Mouse (Mus musculus): ENCODE results near the gene Rnf168. TPM values are rescaled to one million over a fixed set of nuclear protein-coding genes. Genes with fewer than 3 reads are reported as not detected.
"Not testable (repeated sequence)": the region's sequence is repeated elsewhere in the genome, so short reads cannot be mapped to it uniquely, and the experiment has no call there.

Rnf168 gene
- polyA plus RNA-seq, 1 experiment from 2014 or later: 22.0 TPM

DNA sequence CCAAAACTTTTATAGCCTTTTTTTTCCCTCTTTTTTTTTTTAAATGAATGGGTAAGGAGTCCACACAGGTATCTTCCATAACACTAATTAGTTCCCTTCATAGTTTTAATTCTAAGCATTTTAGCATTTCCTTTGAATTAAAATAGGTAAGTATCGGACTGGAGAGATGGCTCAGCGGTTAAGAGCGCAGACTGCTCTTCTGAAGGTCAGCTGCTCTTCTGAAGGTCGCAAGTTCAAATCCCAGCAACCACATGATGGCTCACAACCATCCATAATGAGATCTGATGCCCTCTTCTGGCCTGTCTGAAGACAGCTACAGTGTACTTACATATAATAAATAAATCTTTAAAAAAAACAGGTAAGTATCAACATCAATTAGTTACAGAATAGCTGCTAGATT, 22.4 kb downstream of the Rnf168 start:
- not testable (repeated sequence) for H3K27ac ChIP-seq (replicated peaks; ENCODE audit: low read depth, low read length); H3K4me1 ChIP-seq (ENCODE audit: control insufficient read depth, insufficient read depth, low read length); DNase-seq (ENCODE audit: low spot score); H3K27me3 ChIP-seq (replicated peaks; ENCODE audit: control insufficient read depth, insufficient read depth, low read length); H3K4me2 ChIP-seq (ENCODE audit: low read depth, low read length); ATAC-seq (ENCODE audit: low read depth); H3K4me3 ChIP-seq (ENCODE audit: low read depth, low read length); H3K9ac ChIP-seq (ENCODE audit: low read depth, low read length)
- H3K9me3 ChIP-seq (ENCODE audit: control insufficient read depth, low read length): 0 out of 2 replicates have a peak, but pooled peaks cover 10% of the 10 kb centered on the region
- 96% methylated on average over 4 of the region's 4 CpGs for WGBS
- H3K36me3 ChIP-seq (ENCODE audit: control insufficient read depth, insufficient read depth, low read length): peaks cover 51% of the 10 kb centered on the region

DNA sequence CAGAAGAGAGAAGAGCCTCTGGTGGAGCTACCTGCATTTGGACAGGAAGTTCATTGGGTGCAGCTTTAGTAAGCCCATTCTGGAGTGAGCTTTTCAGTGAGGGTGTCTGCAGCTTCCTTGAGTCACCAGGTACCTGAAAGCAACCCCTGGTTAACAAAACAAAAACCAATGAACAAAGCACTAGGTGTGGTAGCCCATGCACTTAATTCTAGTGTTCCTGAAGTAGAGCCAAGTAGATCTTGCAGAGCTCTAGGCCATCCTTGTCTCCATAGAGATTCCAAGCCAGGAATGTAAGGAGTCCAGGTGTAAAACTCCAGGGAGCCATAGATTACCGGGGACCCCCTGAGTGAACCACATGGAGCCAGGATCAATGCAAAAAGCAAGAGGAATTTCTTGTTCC, 25.8 kb downstream of the Rnf168 start:
- Histone ChIP-seq H3K27me3 (replicated peaks; ENCODE audit: control insufficient read depth, insufficient read depth, low read length) (no peaks in the 10 kb centered on the region), H3K4me3 (ENCODE audit: low read depth, low read length) (no peak overlapping the region), H3K4me2 (ENCODE audit: low read depth, low read length) (no peak overlapping the region), H3K9ac (ENCODE audit: low read depth, low read length) (no peak overlapping the region), H3K27ac (replicated peaks; ENCODE audit: low read depth, low read length) (no peak overlapping the region), H3K36me3 (ENCODE audit: control insufficient read depth, insufficient read depth, low read length) (peaks cover 27% of the 10 kb centered on the region), H3K9me3 (ENCODE audit: control insufficient read depth, low read length) (no peaks in the 10 kb centered on the region), H3K4me1 (ENCODE audit: control insufficient read depth, insufficient read depth, low read length) (no peaks in the 10 kb centered on the region)
- DNase-seq (ENCODE audit: low spot score): no peak
- 45% methylated on average over 1 of the region's 1 CpGs for WGBS
- no peak for ATAC-seq (ENCODE audit: low read depth)

DNA sequence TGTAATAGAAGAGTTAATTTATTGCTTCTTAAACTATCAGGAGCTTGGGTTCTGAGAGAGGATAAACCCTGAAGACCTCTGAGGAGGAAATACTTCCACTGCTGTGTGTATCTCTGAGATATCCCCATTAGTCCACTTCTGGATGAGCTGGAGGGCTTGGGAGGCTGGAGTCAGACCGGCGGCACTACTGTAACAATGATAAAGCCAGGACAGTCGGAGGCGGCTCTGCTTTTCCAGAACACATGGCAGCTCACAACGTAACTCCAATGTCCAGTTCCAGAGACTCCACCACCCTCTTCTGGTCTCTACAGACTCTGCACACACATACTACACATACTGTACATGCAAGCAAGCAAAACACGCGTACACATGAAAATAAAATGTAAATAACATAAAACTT, 26.6 kb downstream of the Rnf168 start:
- H3K27ac ChIP-seq (replicated peaks; ENCODE audit: low read depth, low read length): no peak overlapping the region
- peaks cover 18% of the 10 kb centered on the region for H3K36me3 ChIP-seq (ENCODE audit: control insufficient read depth, insufficient read depth, low read length)
- no peak overlapping the region for H3K4me3 ChIP-seq (ENCODE audit: low read depth, low read length)
- WGBS: 93% methylated on average over 7 of the region's 7 CpGs
- no peaks in the 10 kb centered on the region for H3K27me3 ChIP-seq (replicated peaks; ENCODE audit: control insufficient read depth, insufficient read depth, low read length)
- ATAC-seq (ENCODE audit: low read depth): no peak
- H3K4me1 ChIP-seq (ENCODE audit: control insufficient read depth, insufficient read depth, low read length): no peaks in the 10 kb centered on the region
- no peak for DNase-seq (ENCODE audit: low spot score)
- H3K9ac ChIP-seq (ENCODE audit: low read depth, low read length): no peak overlapping the region
- no peak overlapping the region for H3K4me2 ChIP-seq (ENCODE audit: low read depth, low read length)
- no peaks in the 10 kb centered on the region for H3K9me3 ChIP-seq (ENCODE audit: control insufficient read depth, low read length)

DNA sequence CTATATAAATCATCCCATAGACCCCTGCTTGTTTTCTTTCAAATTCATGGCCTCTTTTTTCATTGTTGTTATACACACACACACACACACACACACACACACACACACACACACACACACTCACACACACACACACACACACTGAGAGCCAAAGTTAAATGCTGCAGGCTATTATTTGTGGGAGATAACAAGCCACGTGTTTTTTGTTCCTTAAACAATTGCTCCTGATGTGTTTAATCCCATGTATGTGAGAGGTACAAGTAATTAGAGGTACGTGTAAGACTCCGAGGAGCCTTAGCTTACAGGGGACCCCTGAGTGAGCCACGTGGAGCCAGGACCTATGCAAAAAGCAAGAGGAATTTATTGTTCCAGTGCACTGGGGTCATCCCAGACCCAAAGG, 34.7 kb downstream of the Rnf168 start:
- H3K27me3 ChIP-seq (replicated peaks; ENCODE audit: control insufficient read depth, insufficient read depth, low read length): no peaks in the 10 kb centered on the region
- no peak overlapping the region for H3K4me3 ChIP-seq (ENCODE audit: low read depth, low read length)
- H3K9ac ChIP-seq (ENCODE audit: low read depth, low read length): no peak overlapping the region
- H3K36me3 ChIP-seq (ENCODE audit: control insufficient read depth, insufficient read depth, low read length): no peaks in the 10 kb centered on the region
- H3K4me1 ChIP-seq (ENCODE audit: control insufficient read depth, insufficient read depth, low read length): no peaks in the 10 kb centered on the region
- no peaks in the 10 kb centered on the region for H3K9me3 ChIP-seq (ENCODE audit: control insufficient read depth, low read length)
- WGBS: 71% methylated on average over 4 of the region's 4 CpGs
- no peak for ATAC-seq (ENCODE audit: low read depth)
- no peak overlapping the region for H3K4me2 ChIP-seq (ENCODE audit: low read depth, low read length)
- DNase-seq (ENCODE audit: low spot score): no peak
- no peak overlapping the region for H3K27ac ChIP-seq (replicated peaks; ENCODE audit: low read depth, low read length)

DNA sequence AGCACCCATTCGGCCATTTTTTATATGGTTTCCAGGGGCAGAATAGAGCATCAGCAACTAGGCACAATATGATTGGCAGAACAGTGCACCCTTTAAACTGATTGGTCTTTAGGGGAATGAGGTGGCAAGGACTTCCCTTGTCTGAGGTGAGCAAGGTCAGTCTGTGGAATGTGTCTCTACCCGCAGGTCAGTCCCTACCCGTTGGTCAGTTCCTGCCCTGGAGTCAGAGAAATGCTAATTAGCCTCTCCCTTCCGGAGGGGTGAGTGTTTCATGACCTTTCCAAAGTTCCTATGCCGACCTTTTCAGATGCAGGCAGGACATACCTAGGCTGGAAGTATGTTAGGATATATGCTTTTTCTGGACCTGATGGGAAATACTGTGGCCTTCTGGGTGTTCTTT, 35.1 kb downstream of the Rnf168 start:
- Histone ChIP-seq H3K9me3 (ENCODE audit: control insufficient read depth, low read length) (no peaks in the 10 kb centered on the region), H3K4me1 (ENCODE audit: control insufficient read depth, insufficient read depth, low read length) (no peaks in the 10 kb centered on the region), H3K36me3 (ENCODE audit: control insufficient read depth, insufficient read depth, low read length) (no peaks in the 10 kb centered on the region), H3K9ac (ENCODE audit: low read depth, low read length) (no peak overlapping the region), H3K27me3 (replicated peaks; ENCODE audit: control insufficient read depth, insufficient read depth, low read length) (no peaks in the 10 kb centered on the region), H3K4me3 (ENCODE audit: low read depth, low read length) (no peak overlapping the region), H3K27ac (replicated peaks; ENCODE audit: low read depth, low read length) (no peak overlapping the region), H3K4me2 (ENCODE audit: low read depth, low read length) (no peak overlapping the region)
- 15% methylated on average over 5 of the region's 5 CpGs for WGBS
- DNase-seq (ENCODE audit: low spot score): no peak
- no peak for ATAC-seq (ENCODE audit: low read depth)

DNA sequence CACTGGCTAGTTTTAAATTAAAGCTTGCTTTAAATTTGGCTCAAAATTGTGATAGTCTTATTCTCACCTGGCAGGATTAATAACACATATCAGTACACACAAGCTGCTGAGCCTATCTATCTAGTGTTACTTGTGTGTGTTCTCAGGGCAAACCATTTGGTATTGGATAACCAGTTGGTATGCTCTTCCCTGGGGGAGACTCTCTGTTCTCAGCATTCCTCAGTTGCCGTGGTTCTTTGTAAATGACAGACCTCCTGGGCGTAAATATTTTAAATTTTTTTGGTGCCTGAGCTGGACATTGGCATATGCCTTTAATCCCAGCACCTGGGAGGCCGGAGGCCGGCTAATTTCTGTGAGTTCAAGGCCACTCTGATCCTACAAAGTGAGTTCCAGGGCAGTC, 35.6 kb downstream of the Rnf168 start:
- no peaks in the 10 kb centered on the region for H3K4me1 ChIP-seq (ENCODE audit: control insufficient read depth, insufficient read depth, low read length)
- H3K4me2 ChIP-seq (ENCODE audit: low read depth, low read length): no peak overlapping the region
- H3K27me3 ChIP-seq (replicated peaks; ENCODE audit: control insufficient read depth, insufficient read depth, low read length): no peaks in the 10 kb centered on the region
- H3K9me3 ChIP-seq (ENCODE audit: control insufficient read depth, low read length): no peaks in the 10 kb centered on the region
- WGBS: 33% methylated on average over 4 of the region's 4 CpGs
- DNase-seq (ENCODE audit: low spot score) (no peak), ATAC-seq (ENCODE audit: low read depth) (no peak)
- H3K4me3 ChIP-seq (ENCODE audit: low read depth, low read length): no peak overlapping the region
- H3K36me3 ChIP-seq (ENCODE audit: control insufficient read depth, insufficient read depth, low read length): no peaks in the 10 kb centered on the region
- no peak overlapping the region for H3K27ac ChIP-seq (replicated peaks; ENCODE audit: low read depth, low read length)
- no peak overlapping the region for H3K9ac ChIP-seq (ENCODE audit: low read depth, low read length)

DNA sequence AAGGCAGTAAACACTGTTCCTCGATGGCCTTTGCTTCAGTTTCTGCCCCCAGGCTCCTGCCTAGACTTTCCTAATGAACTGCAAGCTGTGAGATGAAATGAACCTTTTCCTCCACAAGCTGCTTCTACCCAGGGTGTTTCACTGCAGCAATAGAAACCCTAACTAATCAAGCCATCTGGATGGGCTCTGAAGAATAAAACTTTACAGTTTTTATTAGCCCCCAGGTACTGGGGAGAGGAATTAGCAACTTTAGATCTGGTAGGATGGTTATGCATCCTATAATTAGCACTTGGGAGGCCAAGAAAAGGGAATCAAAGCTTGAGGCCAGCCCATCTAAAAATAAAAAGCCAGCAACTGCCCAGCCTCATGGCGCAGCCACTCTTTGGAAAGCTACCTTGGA, 39.3 kb downstream of the Rnf168 start:
- no peak for DNase-seq (ENCODE audit: low spot score)
- Histone ChIP-seq H3K27me3 (replicated peaks; ENCODE audit: control insufficient read depth, insufficient read depth, low read length) (no peaks in the 10 kb centered on the region), H3K9ac (ENCODE audit: low read depth, low read length) (no peak overlapping the region), H3K4me1 (ENCODE audit: control insufficient read depth, insufficient read depth, low read length) (no peaks in the 10 kb centered on the region), H3K27ac (replicated peaks; ENCODE audit: low read depth, low read length) (no peak overlapping the region), H3K9me3 (ENCODE audit: control insufficient read depth, low read length) (no peaks in the 10 kb centered on the region), H3K4me3 (ENCODE audit: low read depth, low read length) (no peak overlapping the region), H3K36me3 (ENCODE audit: control insufficient read depth, insufficient read depth, low read length) (no peaks in the 10 kb centered on the region), H3K4me2 (ENCODE audit: low read depth, low read length) (no peak overlapping the region)
- ATAC-seq (ENCODE audit: low read depth): no peak
- WGBS: 62% methylated on average over 2 of the region's 2 CpGs

DNA sequence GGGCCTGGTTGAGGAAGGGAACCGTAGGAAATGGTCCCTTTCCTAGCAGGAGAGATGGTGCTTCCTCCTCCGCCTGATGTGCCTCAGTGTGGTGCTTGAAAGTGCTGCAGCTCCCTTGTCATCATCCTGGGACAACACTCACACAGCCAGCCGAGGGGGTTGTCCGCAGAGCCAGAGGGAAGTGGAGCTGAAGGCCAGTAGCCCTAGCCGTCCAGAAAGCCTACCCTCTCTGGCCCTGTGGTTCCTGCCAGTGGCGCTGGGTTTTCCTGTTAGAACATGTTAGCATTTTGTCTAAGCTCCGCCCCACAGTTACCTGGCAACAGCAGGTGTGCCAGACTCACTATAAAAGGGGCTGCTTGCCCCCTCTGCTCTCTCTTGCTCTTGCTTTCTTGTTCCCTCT, 46.7 kb downstream of the Rnf168 start:
- no peak overlapping the region for H3K4me2 ChIP-seq (ENCODE audit: low read depth, low read length)
- DNase-seq (ENCODE audit: low spot score) (no peak), ATAC-seq (ENCODE audit: low read depth) (no peak)
- H3K9ac ChIP-seq (ENCODE audit: low read depth, low read length): no peak overlapping the region
- no peaks in the 10 kb centered on the region for H3K36me3 ChIP-seq (ENCODE audit: control insufficient read depth, insufficient read depth, low read length)
- no peaks in the 10 kb centered on the region for H3K9me3 ChIP-seq (ENCODE audit: control insufficient read depth, low read length)
- 30% methylated on average over 7 of the region's 7 CpGs for WGBS
- H3K4me3 ChIP-seq (ENCODE audit: low read depth, low read length): no peak overlapping the region
- H3K27ac ChIP-seq (replicated peaks; ENCODE audit: low read depth, low read length): no peak overlapping the region
- no peaks in the 10 kb centered on the region for H3K4me1 ChIP-seq (ENCODE audit: control insufficient read depth, insufficient read depth, low read length)
- no peaks in the 10 kb centered on the region for H3K27me3 ChIP-seq (replicated peaks; ENCODE audit: control insufficient read depth, insufficient read depth, low read length)

DNA sequence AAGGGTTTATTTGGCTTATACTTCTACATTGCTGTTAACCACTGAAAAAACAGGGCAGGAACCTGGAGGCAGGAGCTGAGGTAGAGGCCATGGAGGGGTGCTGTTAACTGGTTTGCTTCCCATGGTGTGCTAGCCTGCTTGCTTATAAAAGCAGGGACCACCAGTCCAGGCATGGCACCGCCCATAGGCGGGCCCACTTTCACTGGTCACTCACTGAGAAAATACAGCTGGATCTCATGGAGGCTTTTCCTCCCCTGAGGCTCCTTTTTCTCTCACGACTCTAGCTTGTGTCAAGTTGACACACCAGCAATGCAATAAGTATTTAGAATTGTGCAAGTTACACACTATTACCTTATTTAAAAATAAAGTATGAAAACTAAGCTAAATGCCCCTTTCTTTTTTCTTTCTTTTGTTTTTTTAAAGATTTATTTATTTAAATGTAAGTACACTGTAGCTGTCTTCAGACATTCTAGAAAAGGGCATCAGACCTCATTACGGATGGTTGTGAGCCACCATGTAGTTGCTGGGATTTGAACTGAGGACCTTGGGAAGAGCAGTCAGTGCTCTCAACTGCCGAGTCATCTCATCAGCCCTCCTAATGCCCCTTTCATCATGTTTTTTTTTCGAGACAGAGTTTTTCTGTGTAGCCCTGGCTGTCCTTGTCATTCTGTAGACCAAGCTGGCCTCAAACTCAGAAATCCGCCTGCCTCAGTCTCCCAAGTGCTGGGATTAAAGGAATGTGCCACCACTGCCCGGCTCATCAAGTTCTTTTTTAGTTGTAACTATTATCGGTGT, 53.8 kb downstream of the Rnf168 start:
- ATAC-seq (ENCODE audit: low read depth) (no peak), DNase-seq (ENCODE audit: low spot score) (no peak)
- no peaks in the 10 kb centered on the region; the same call in 1 of the 2 replicates for H3K4me1 ChIP-seq (ENCODE audit: control insufficient read depth, insufficient read depth, low read length)
- H3K9ac ChIP-seq (ENCODE audit: low read depth, low read length): peak overlapping the region; percentile 96
- peak overlapping the region; percentile 95 for H3K27ac ChIP-seq (replicated peaks; ENCODE audit: low read depth, low read length)
- H3K27me3 ChIP-seq (replicated peaks; ENCODE audit: control insufficient read depth, insufficient read depth, low read length): no peaks in the 10 kb centered on the region
- WGBS: 47% methylated on average over 9 of the region's 9 CpGs
- H3K4me3 ChIP-seq (ENCODE audit: low read depth, low read length): peak overlapping the region; percentile 61
- no peaks in the 10 kb centered on the region for H3K9me3 ChIP-seq (ENCODE audit: control insufficient read depth, low read length)
- peak overlapping the region; percentile 53 for H3K4me2 ChIP-seq (ENCODE audit: low read depth, low read length)
- H3K36me3 ChIP-seq (ENCODE audit: control insufficient read depth, insufficient read depth, low read length): no peaks in the 10 kb centered on the region
